In the genomic region with DNA sequence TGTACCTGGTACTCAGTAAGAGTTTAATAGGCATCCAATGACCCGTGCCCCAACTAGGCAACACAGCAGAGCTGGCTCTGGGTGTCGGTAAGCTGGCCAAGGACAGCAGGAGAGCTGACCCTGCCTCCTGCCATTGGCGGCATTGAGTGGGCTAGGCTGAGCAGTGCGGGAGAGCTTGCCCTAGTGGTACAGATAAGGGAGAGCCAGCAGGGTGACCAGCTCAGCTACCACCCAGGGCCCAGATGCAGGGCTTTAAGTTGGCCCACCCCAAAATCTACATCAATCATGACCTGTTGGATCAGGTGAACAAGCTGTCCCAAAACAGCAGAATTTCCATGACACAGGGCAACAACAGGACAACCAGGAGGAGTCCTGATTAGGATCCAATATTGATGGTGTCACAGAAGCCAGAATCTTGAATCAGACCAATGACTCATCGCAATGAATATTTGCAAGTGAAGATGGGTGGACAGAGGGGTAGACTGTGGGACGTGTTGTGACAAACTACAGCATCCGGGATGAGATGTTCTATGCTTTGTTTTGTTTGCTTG, we compare ENCODE assay signal across 16 mouse cellular contexts. TPM values are rescaled to one million over a fixed set of nuclear protein-coding genes. Genes with fewer than 3 reads are reported as not detected.
DNase-seq lines count a peak whose midpoint lies in the region; ATAC-seq and TF ChIP-seq lines count a peak whose summit lies in the region.
"Had no signal": no experiment of that assay in that cellular context is flagged by ENCODE, and none has a peak within 500 bp of the region (broad histone marks: within the 10 kb centered on the region; RNA-seq: fewer than 3 reads in every experiment).

No protein-coding gene starts in this region.

- 0 out of 2 replicates have a peak, but pooled peaks have one; percentile 14 for ATAC-seq in kidney, postnatal 0 days (replicated peaks; ENCODE audit: low FRiP score, low read depth)

- H3K4me2 ChIP-seq in kidney, postnatal 0 days (ENCODE audit: low read length), result no peak overlapping the region
- H3K4me2 ChIP-seq: hindbrain, embryonic 14.5 days; liver, embryonic 11.5 days had no signal

- 54% methylated on average over 7 of the region's 7 CpGs for WGBS in heart, adult 2 months
- WGBS in kidney, postnatal 0 days, result 63% methylated on average over 7 of the region's 7 CpGs

- H3K27me3 ChIP-seq in heart, adult 2 months (ENCODE audit: control insufficient read depth, insufficient read depth, low read length), result no peaks in the 10 kb centered on the region
- H3K27me3 ChIP-seq in kidney, postnatal 0 days (ENCODE audit: insufficient read depth, low read length), result no peaks in the 10 kb centered on the region

- no peak for TF ChIP-seq EP300 in heart, adult 2 months (IDR thresholded peaks at IDR 0.05; ENCODE audit: insufficient read depth, low read depth, low read length)

- no peak overlapping the region; the same call in 1 of the 2 replicates for H3K9ac ChIP-seq in heart, adult 2 months (ENCODE audit: low read depth, low read length)
- no peak overlapping the region for H3K9ac ChIP-seq in kidney, postnatal 0 days (ENCODE audit: low read depth, low read length)
- H3K9ac ChIP-seq: hindbrain, embryonic 14.5 days had no signal

- DNase-seq in heart, adult 2 months, result peak in 1 of 2 experiments; percentile 47
- DNase-seq in heart, adult 8-10 months (ENCODE audit: low spot score), result no peak
- peak; percentile 64 for DNase-seq in 3T3-L1 (ENCODE audit: low read depth, low spot score)
- DNase-seq in adrenal gland, postnatal 10 days, result peak; percentile 43
- DNase-seq in kidney, postnatal 0 days (ENCODE audit: low spot score), result no peak
- DNase-seq in layer of hippocampus, adult 9-11 months, result no peak
- DNase-seq in left cerebral cortex, adult 18-20 months (ENCODE audit: low spot score in 2 of 2), result no peak
- no peak for DNase-seq in embryo, embryonic 9.5 days (ENCODE audit: extremely low spot score)
- DNase-seq: retina, postnatal 1 day; thymus, postnatal 25 days had no signal

- no peak for TF ChIP-seq POLR2A in heart, adult 2 months (IDR thresholded peaks at IDR 0.05; ENCODE audit: insufficient read depth, low read depth, low read length)

- peaks cover 28% of the 10 kb centered on the region for H3K4me1 ChIP-seq in heart, adult 2 months (ENCODE audit: control insufficient read depth, insufficient read depth, low read length)
- peaks cover 29% of the 10 kb centered on the region for H3K4me1 ChIP-seq in kidney, postnatal 0 days (replicated peaks; ENCODE audit: insufficient read depth, low read length)

- intact Hi-C loops in heart, adult 2 months (cut with DNase I), result no loop called here

- H3K36me3 ChIP-seq in heart, adult 2 months (ENCODE audit: control insufficient read depth, insufficient read depth, low read length), result peaks cover 10% of the 10 kb centered on the region
- no peaks in the 10 kb centered on the region for H3K36me3 ChIP-seq in kidney, postnatal 0 days (ENCODE audit: insufficient read depth, low read length)

- no peaks in the 10 kb centered on the region for H3K9me3 ChIP-seq in kidney, postnatal 0 days (replicated peaks; ENCODE audit: low read length)
- H3K9me3 ChIP-seq: megakaryocyte, embryonic 14.5 days had no signal

- H3K27ac ChIP-seq in heart, adult 2 months, result peak overlapping the region; percentile 89
- peak overlapping the region; percentile 87 for H3K27ac ChIP-seq in kidney, postnatal 0 days
- H3K27ac ChIP-seq: hindbrain, embryonic 14.5 days; layer of hippocampus, adult 2 months had no signal

- 0 out of 2 replicates have a peak, but pooled peaks have one; percentile 5 for TF ChIP-seq CTCF in heart, adult 2 months (IDR thresholded peaks at IDR 0.05)
- no peak for TF ChIP-seq CTCF in kidney, postnatal 0 days (IDR thresholded peaks at IDR 0.05; ENCODE audit: low read depth)

- H3K4me3 ChIP-seq in heart, adult 2 months, result no peak overlapping the region
- H3K4me3 ChIP-seq in kidney, postnatal 0 days (replicated peaks; ENCODE audit: low read depth, low read length), result no peak overlapping the region
- H3K4me3 ChIP-seq: erythroblast, embryonic 14.5 days; layer of hippocampus, adult 2 months; megakaryocyte, embryonic 14.5 days had no signal

- H3K79me2 ChIP-seq in heart, adult 2 months (replicated peaks; ENCODE audit: control insufficient read depth, insufficient read depth, low read length), result no peaks in the 10 kb centered on the region

RNA-seq across cellular contexts. Expression of gene Tns1, which starts 54.2 kb away (rescaled TPM):
- 100 to 1,000 TPM; 629 to 748 TPM for total RNA-seq in heart, adult 2 months (2021)
- polyA plus RNA-seq in heart, adult 2 months (2012; rRNA removed), result 329 and 365 TPM in 2 replicates
- 100 to 1,000 TPM; 733 to 828 (median 798) TPM for total RNA-seq in heart, adult 8-10 months (2022)
- total RNA-seq in adrenal gland, postnatal 10 days (2021), result 100 to 1,000 TPM; 284 to 309 TPM
- polyA plus RNA-seq in kidney, postnatal 0 days (2015; fragmentation: Nextera tagmentation; extraction: Ambion mirVana), result 65.4 and 71.8 TPM in 2 replicates
- total RNA-seq in left cerebral cortex, adult 18-20 months (2021), result 10 to 100 TPM; 36.7 to 39.6 TPM

RNA-seq across cellular contexts. Expression of gene Rufy4, which starts 55.3 kb away (rescaled TPM):
- 1 to 10 TPM; 1.1 to 1.2 TPM for total RNA-seq in heart, adult 2 months (2021)
- polyA plus RNA-seq in heart, adult 2 months (2012; rRNA removed), result 0.59 and 1.0 TPM in 2 replicates
- 1 to 10 TPM in 3 of 4 experiments, under 1 TPM in 1; 0.52 to 1.8 (median 1.3) TPM for total RNA-seq in heart, adult 8-10 months (2022)
- 1 to 10 TPM; 3.4 to 4.3 TPM for total RNA-seq in adrenal gland, postnatal 10 days (2021)
- polyA plus RNA-seq in kidney, postnatal 0 days (2015; fragmentation: Nextera tagmentation; extraction: Ambion mirVana), result 0.07 and 0.18 TPM in 2 replicates
- total RNA-seq in left cerebral cortex, adult 18-20 months (2021), result not detected
- total RNA-seq: CH12.LX had no signal
- polyA plus RNA-seq: erythroblast, embryonic 14.5 days had no signal

Comparison
In these comparisons a context has a peak if more than half of its experiments do, and no peak if none do; other contexts are left out.
1. DNase-seq: peak in 3T3-L1 (single experiment) and adrenal gland, postnatal 10 days (single experiment); none in heart, adult 8-10 months (single experiment), kidney, postnatal 0 days (single experiment), layer of hippocampus, adult 9-11 months (single experiment), left cerebral cortex, adult 18-20 months (0 of 2) and embryo, embryonic 9.5 days (single experiment).
2. RNA of gene Tns1, which starts 54.2 kb away (total RNA-seq): 733 to 828 TPM in heart, adult 8-10 months, 629 to 748 TPM in heart, adult 2 months and 284 to 309 TPM in adrenal gland, postnatal 10 days; 36.7 to 39.6 TPM in left cerebral cortex, adult 18-20 months; every median in the first group is over 4 times any median in the second.